Mouse (Mus musculus) forebrain, embryonic 14.5 days (tissue): ENCODE data around the gene Skida1. TPM values are rescaled to one million over a fixed set of nuclear protein-coding genes. Genes with fewer than 3 reads are reported as not detected.

Experiments used
- ATAC-seq: fragments of 200-750 bp; cut with Nextera tagmentation; 2 replicates; pipeline ENCODE4 v1.8.0; 2017; ENCODE audit warnings: mild to moderate bottlenecking, moderate library complexity
- DNase-seq: peaks from one replicate; pipeline ENCODE4 v3.0.0-alpha.2; 2015; ENCODE audit warnings: low spot score
- H3K27ac ChIP-seq: fragments of 300-500 bp; sonication (generic); 2 replicates; pipeline ENCODE4 v1.5.1; 2014; ENCODE audit warnings: low read depth, mild to moderate bottlenecking, control low read depth, low read length, moderate library complexity
- H3K27me3 ChIP-seq: fragments of 300-500 bp; sonication (generic); replicated peaks from 2 replicates; pipeline ENCODE4 v1.6.1; 2014; ENCODE audit warnings: low read length, control low read depth, mixed read lengths; ENCODE audit not compliant: control insufficient read depth, insufficient read depth
- H3K36me3 ChIP-seq: fragments of 300-500 bp; sonication (generic); 2 replicates; pipeline ENCODE4 v1.6.1; 2014; ENCODE audit warnings: low read length, control low read depth; ENCODE audit not compliant: control insufficient read depth, insufficient read depth
- H3K4me1 ChIP-seq: fragments of 300-500 bp; sonication (generic); 2 replicates; pipeline ENCODE4 v1.6.1; 2014; ENCODE audit warnings: antibody characterized with exemption, low read length, control low read depth; ENCODE audit not compliant: control insufficient read depth, insufficient read depth
- H3K4me2 ChIP-seq: fragments of 300-500 bp; sonication (generic); 2 replicates; pipeline ENCODE4 v1.6.1; 2014; ENCODE audit warnings: mild to moderate bottlenecking, control low read depth, low read length
- H3K4me3 ChIP-seq: fragments of 300-500 bp; sonication (generic); 2 replicates; pipeline ENCODE4 v1.5.1; 2014; ENCODE audit warnings: low read depth, low read length, control low read depth
- H3K9ac ChIP-seq: fragments of 300-500 bp; sonication (generic); 2 replicates; pipeline ENCODE4 v1.6.1; 2014; ENCODE audit warnings: mild to moderate bottlenecking, low read length, control low read depth, moderate library complexity
- H3K9me3 ChIP-seq: fragments of 300-500 bp; sonication (generic); replicated peaks from 2 replicates; pipeline ENCODE4 v1.6.1; 2016; ENCODE audit warnings: low read length, control low read depth, mixed read lengths; ENCODE audit not compliant: control insufficient read depth
- microRNA-seq: library from miRNA; unstranded; fragments of <30 nt; microRNA quantifications from one replicate; pipeline ENCODE4, GENCODE M21; 2016
- polyA plus RNA-seq: library from polyadenylated mRNA; unstranded; fragments of >200 nt; fragmentation: Nextera tagmentation; extraction: Ambion mirVana; gene quantifications from 2 replicates; pipeline ENCODE4 v1.2.1, GENCODE M21; 2014

Gene Skida1
- polyA plus RNA-seq, 1 experiment from 2014 or later, result 13.2 TPM

GRCm38 (mm10) chr2:17996858-17997257, 52.0 kb downstream of the Skida1 start, which contains the start of gene H2al2a:
TSS of gene H2al2a (minus strand) at chr2:17996958.
- H3K36me3 ChIP-seq, result no peaks in the 10 kb centered on the region
- no peak within 1 kb of the TSS for H3K4me2 ChIP-seq
- DNase-seq, result no peak
- no peaks in the 10 kb centered on the region for H3K4me1 ChIP-seq
- no peak within 1 kb of the TSS for H3K27ac ChIP-seq
- H3K9ac ChIP-seq, result no peak within 1 kb of the TSS
- H3K4me3 ChIP-seq, result no peak within 1 kb of the TSS
- no peaks in the 10 kb centered on the region for H3K9me3 ChIP-seq
- no peak for ATAC-seq
- H3K27me3 ChIP-seq, result no peaks in the 10 kb centered on the region

Small RNA genes within 50 kb of the gene (microRNA-seq; reads per million reads assigned to microRNA genes)
- gene Mir7655, result 3.6 reads per million, percentile 20 among the genes with 10 or more reads in this experiment

Other genes with a start within 250 kb of the Skida1 start
- gene H2al2a, start 52.1 kb downstream of the Skida1 start, polyA plus RNA-seq, result not detected in 2 replicates
- gene A930004D18Rik, start 11.3 kb downstream of the Skida1 start, polyA plus RNA-seq, result 9.9 and 11.7 TPM in 2 replicates
- 38.7 and 43.5 TPM in 2 replicates for gene Mllt10, start 6.2 kb upstream of the Skida1 start, polyA plus RNA-seq